Mouse (Mus musculus): ENCODE data around the gene Olfr18. TPM values are rescaled to one million over a fixed set of nuclear protein-coding genes. Genes with fewer than 3 reads are reported as not detected.
"Not testable (repeated sequence)": the region's sequence is repeated elsewhere in the genome, so short reads cannot be mapped to it uniquely, and the experiment has no call there.

The Olfr18 gene
- not detected in 2 replicates for polyA plus RNA-seq (2015; fragmentation: Nextera tagmentation; extraction: Ambion mirVana)

- no peaks in the 10 kb centered on the region for H3K27me3 ChIP-seq
- ATAC-seq (ENCODE audit: insufficient number of reproducible peaks, low FRiP score, low TSS enrichment, low read depth) = no peak
- H3K9ac ChIP-seq = no peak within 1 kb of the TSS
- no peak within 1 kb of the TSS for H3K27ac ChIP-seq
- H3K36me3 ChIP-seq = no peaks in the 10 kb centered on the region
- H3K9me3 ChIP-seq = no peaks in the 10 kb centered on the region
- H3K4me3 ChIP-seq = no peak within 1 kb of the TSS
- no peaks in the 10 kb centered on the region for H3K4me1 ChIP-seq
- no peak within 1 kb of the TSS for H3K4me2 ChIP-seq
Observed at GRCm38 (mm10) chr9:20335994-20336393, at the start of gene Olfr18. Gene Olfr18, minus strand, starts transcription at chr9:20336094.

GRCm38 (mm10) chr9:20385343-20385703, 49.4 kb upstream of the Olfr18 start:
- 15% methylated on average over 16 of the region's 16 CpGs for WGBS
- Histone ChIP-seq H3K36me3 (no peaks in the 10 kb centered on the region), H3K9me3 (no peaks in the 10 kb centered on the region), H3K4me2 (peak overlapping the region; percentile 54), H3K27ac (peak overlapping the region; percentile 79), H3K4me3 (peak overlapping the region; percentile 65), H3K27me3 (no peaks in the 10 kb centered on the region), H3K9ac (peak overlapping the region; percentile 43), H3K4me1 (peaks cover 7% of the 10 kb centered on the region; the same call in 1 of the 2 replicates)
- peak; percentile 16; the same call in 1 of the 2 replicates for ATAC-seq (ENCODE audit: insufficient number of reproducible peaks, low FRiP score, low TSS enrichment, low read depth)

GRCm38 (mm10) chr9:20384532-20385342, 48.8 kb upstream of the Olfr18 start, which contains the start of gene Zfp560:
Gene Zfp560, minus strand, starts transcription at chr9:20385177.
- Histone ChIP-seq H3K9ac (peak within 1 kb of the TSS; percentile 43), H3K9me3 (no peaks in the 10 kb centered on the region), H3K27me3 (no peaks in the 10 kb centered on the region), H3K4me1 (peaks cover 7% of the 10 kb centered on the region; the same call in 1 of the 2 replicates), H3K27ac (peak within 1 kb of the TSS; percentile 79), H3K36me3 (no peaks in the 10 kb centered on the region), H3K4me2 (peak within 1 kb of the TSS; percentile 54), H3K4me3 (peak within 1 kb of the TSS; percentile 65)
- peak; percentile 94 for ATAC-seq (ENCODE audit: insufficient number of reproducible peaks, low FRiP score, low TSS enrichment, low read depth)
- WGBS = 3% methylated on average over 40 of the region's 40 CpGs

- peaks cover 7% of the 10 kb centered on the region; the same call in 1 of the 2 replicates for H3K4me1 ChIP-seq
- H3K27ac ChIP-seq = no peak overlapping the region
- ATAC-seq (ENCODE audit: insufficient number of reproducible peaks, low FRiP score, low TSS enrichment, low read depth) = no peak
- no peaks in the 10 kb centered on the region for H3K36me3 ChIP-seq
- peak overlapping the region; percentile 65; the same call in 1 of the 2 replicates for H3K4me3 ChIP-seq
- no peak overlapping the region for H3K9ac ChIP-seq
- no peak overlapping the region for H3K4me2 ChIP-seq
- WGBS = 86% methylated on average over 7 of the region's 7 CpGs
- no peaks in the 10 kb centered on the region for H3K9me3 ChIP-seq
- H3K27me3 ChIP-seq = no peaks in the 10 kb centered on the region
Observed at GRCm38 (mm10) chr9:20383659-20384058, 47.8 kb upstream of the Olfr18 start.

GRCm38 (mm10) chr9:20374712-20375111, 38.8 kb upstream of the Olfr18 start:
- no peak for ATAC-seq (ENCODE audit: insufficient number of reproducible peaks, low FRiP score, low TSS enrichment, low read depth)

GRCm38 (mm10) chr9:20367311-20367710, 31.4 kb upstream of the Olfr18 start:
- Histone ChIP-seq H3K9ac (no peak overlapping the region), H3K9me3 (no peaks in the 10 kb centered on the region), H3K27ac (no peak overlapping the region), H3K4me3 (no peak overlapping the region), H3K27me3 (no peaks in the 10 kb centered on the region), H3K36me3 (0 out of 2 replicates have a peak, but pooled peaks cover 7% of the 10 kb centered on the region), H3K4me2 (no peak overlapping the region), H3K4me1 (no peaks in the 10 kb centered on the region)
- 95% methylated on average over 2 of the region's 2 CpGs for WGBS
- no peak for ATAC-seq (ENCODE audit: insufficient number of reproducible peaks, low FRiP score, low TSS enrichment, low read depth)

More at GRCm38 (mm10) chr9:20374712-20375111, 38.8 kb upstream of the Olfr18 start:
- no peaks in the 10 kb centered on the region for H3K9me3 ChIP-seq
- no peaks in the 10 kb centered on the region for H3K4me1 ChIP-seq
- H3K36me3 ChIP-seq = no peaks in the 10 kb centered on the region
- H3K27ac ChIP-seq = no peak overlapping the region
- H3K27me3 ChIP-seq = no peaks in the 10 kb centered on the region
- 91% methylated on average over 1 of the region's 1 CpGs for WGBS
- no peak overlapping the region for H3K9ac ChIP-seq
- no peak overlapping the region for H3K4me3 ChIP-seq
- no peak overlapping the region for H3K4me2 ChIP-seq

- H3K27me3 ChIP-seq = no peaks in the 10 kb centered on the region
Observed at GRCm38 (mm10) chr9:20348501-20348900, 12.6 kb upstream of the Olfr18 start.

GRCm38 (mm10) chr9:20298232-20298631, 37.7 kb downstream of the Olfr18 start, which contains the start of gene Olfr873:
Gene Olfr873, plus strand, starts transcription at chr9:20298532.
- no peak within 1 kb of the TSS for H3K9ac ChIP-seq
- no peak within 1 kb of the TSS for H3K4me3 ChIP-seq
- WGBS = 88% methylated on average over 1 of the region's 1 CpGs
- no peaks in the 10 kb centered on the region for H3K36me3 ChIP-seq
- no peak for ATAC-seq (ENCODE audit: insufficient number of reproducible peaks, low FRiP score, low TSS enrichment, low read depth)
- H3K27ac ChIP-seq = no peak within 1 kb of the TSS
- no peaks in the 10 kb centered on the region for H3K9me3 ChIP-seq
- H3K4me1 ChIP-seq = no peaks in the 10 kb centered on the region
- H3K27me3 ChIP-seq = no peaks in the 10 kb centered on the region
- H3K4me2 ChIP-seq = no peak within 1 kb of the TSS

More at GRCm38 (mm10) chr9:20348501-20348900, 12.6 kb upstream of the Olfr18 start:
- no peaks in the 10 kb centered on the region for H3K4me1 ChIP-seq
- H3K4me3 ChIP-seq = no peak overlapping the region
- H3K9ac ChIP-seq = no peak overlapping the region
- no peak overlapping the region for H3K4me2 ChIP-seq
- 82% methylated on average over 4 of the region's 4 CpGs for WGBS
- no peak for ATAC-seq (ENCODE audit: insufficient number of reproducible peaks, low FRiP score, low TSS enrichment, low read depth)
- H3K36me3 ChIP-seq = peaks cover 43% of the 10 kb centered on the region
- H3K9me3 ChIP-seq = no peaks in the 10 kb centered on the region
- H3K27ac ChIP-seq = no peak overlapping the region

- 80% methylated on average over 5 of the region's 5 CpGs for WGBS
- not testable (repeated sequence) for H3K27me3 ChIP-seq; H3K4me1 ChIP-seq; H3K4me3 ChIP-seq; H3K4me2 ChIP-seq; H3K9me3 ChIP-seq; H3K36me3 ChIP-seq; H3K9ac ChIP-seq; ATAC-seq (ENCODE audit: insufficient number of reproducible peaks, low FRiP score, low TSS enrichment, low read depth); H3K27ac ChIP-seq
Observed at GRCm38 (mm10) chr9:20295562-20295961, 40.3 kb downstream of the Olfr18 start.

- Histone ChIP-seq H3K4me3 (no peak within 1 kb of the TSS), H3K9ac (no peak within 1 kb of the TSS), H3K9me3 (no peaks in the 10 kb centered on the region), H3K4me1 (no peaks in the 10 kb centered on the region), H3K27me3 (no peaks in the 10 kb centered on the region), H3K36me3 (no peaks in the 10 kb centered on the region), H3K27ac (no peak within 1 kb of the TSS), H3K4me2 (no peak within 1 kb of the TSS)
- ATAC-seq (ENCODE audit: insufficient number of reproducible peaks, low FRiP score, low TSS enrichment, low read depth) = no peak
- 83% methylated on average over 1 of the region's 1 CpGs for WGBS
Observed at GRCm38 (mm10) chr9:20282051-20282450, 53.8 kb downstream of the Olfr18 start, which contains the start of gene Olfr39. Gene Olfr39, plus strand, starts transcription at chr9:20282351.
